Mouse (Mus musculus) midbrain, embryonic 16.5 days (tissue): ENCODE measurements around the gene Epn1. TPM values are rescaled to one million over a fixed set of nuclear protein-coding genes. Genes with fewer than 3 reads are reported as not detected.

Experiments used
- ATAC-seq: fragments of 200-750 bp; cut with Nextera tagmentation; 2 replicates; pipeline ENCODE4 v1.8.0; 2017; ENCODE audit warnings: moderate TSS enrichment
- H3K27ac ChIP-seq: fragments of 300-500 bp; sonication (generic); 2 replicates; pipeline ENCODE4 v1.5.1; 2014; ENCODE audit warnings: mild to moderate bottlenecking, low read length, mixed read lengths
- H3K27me3 ChIP-seq: fragments of 300-500 bp; sonication (generic); 2 replicates; pipeline ENCODE4 v1.6.1; 2014; ENCODE audit warnings: low read depth, low read length, mixed read lengths; ENCODE audit not compliant: control insufficient read depth, insufficient read depth
- H3K36me3 ChIP-seq: fragments of 300-500 bp; sonication (generic); 2 replicates; pipeline ENCODE4 v1.6.1; 2014; ENCODE audit warnings: mild to moderate bottlenecking, low read length, moderate library complexity, mixed read lengths; ENCODE audit not compliant: control insufficient read depth, insufficient read depth
- H3K4me1 ChIP-seq: fragments of 300-500 bp; sonication (generic); 2 replicates; pipeline ENCODE4 v1.6.1; 2014; ENCODE audit warnings: mild to moderate bottlenecking, low read length, mixed read lengths; ENCODE audit not compliant: control insufficient read depth, insufficient read depth
- H3K4me2 ChIP-seq: fragments of 300-500 bp; sonication (generic); 2 replicates; pipeline ENCODE4 v1.6.1; 2014; ENCODE audit warnings: mild to moderate bottlenecking, low read length, mixed read lengths
- H3K4me3 ChIP-seq: fragments of 300-500 bp; sonication (generic); 2 replicates; pipeline ENCODE4 v1.5.1; 2014; ENCODE audit warnings: low read depth, mild to moderate bottlenecking, low read length, moderate library complexity, mixed read lengths
- H3K9ac ChIP-seq: fragments of 300-500 bp; sonication (generic); 2 replicates; pipeline ENCODE4 v1.6.1; 2014; ENCODE audit warnings: low read depth, low read length, mixed read lengths
- H3K9me3 ChIP-seq: fragments of 300-500 bp; sonication (generic); replicated peaks from 2 replicates; pipeline ENCODE4 v1.6.1; 2014; ENCODE audit warnings: mild to moderate bottlenecking, low read length, mixed read lengths; ENCODE audit not compliant: control insufficient read depth, poor library complexity, severe bottlenecking
- WGBS: fragments of 180-500 bp; shearing (Covaris S2); extraction: QIAGEN DNeasy Blood & Tissue Kit; methylation state at CpG from one replicate; pipeline ENCODE4 v1.1.7; 2014; 5-methylcytosine and 5-hydroxymethylcytosine counted together
- polyA plus RNA-seq: library from polyadenylated mRNA; unstranded; fragments of >200 nt; fragmentation: Nextera tagmentation; extraction: Ambion mirVana; gene quantifications from 2 replicates; pipeline ENCODE4 v1.2.1, GENCODE M21; 2015

Epn1 gene
- polyA plus RNA-seq, 1 experiment from 2014 or later, result 120 TPM

DNA sequence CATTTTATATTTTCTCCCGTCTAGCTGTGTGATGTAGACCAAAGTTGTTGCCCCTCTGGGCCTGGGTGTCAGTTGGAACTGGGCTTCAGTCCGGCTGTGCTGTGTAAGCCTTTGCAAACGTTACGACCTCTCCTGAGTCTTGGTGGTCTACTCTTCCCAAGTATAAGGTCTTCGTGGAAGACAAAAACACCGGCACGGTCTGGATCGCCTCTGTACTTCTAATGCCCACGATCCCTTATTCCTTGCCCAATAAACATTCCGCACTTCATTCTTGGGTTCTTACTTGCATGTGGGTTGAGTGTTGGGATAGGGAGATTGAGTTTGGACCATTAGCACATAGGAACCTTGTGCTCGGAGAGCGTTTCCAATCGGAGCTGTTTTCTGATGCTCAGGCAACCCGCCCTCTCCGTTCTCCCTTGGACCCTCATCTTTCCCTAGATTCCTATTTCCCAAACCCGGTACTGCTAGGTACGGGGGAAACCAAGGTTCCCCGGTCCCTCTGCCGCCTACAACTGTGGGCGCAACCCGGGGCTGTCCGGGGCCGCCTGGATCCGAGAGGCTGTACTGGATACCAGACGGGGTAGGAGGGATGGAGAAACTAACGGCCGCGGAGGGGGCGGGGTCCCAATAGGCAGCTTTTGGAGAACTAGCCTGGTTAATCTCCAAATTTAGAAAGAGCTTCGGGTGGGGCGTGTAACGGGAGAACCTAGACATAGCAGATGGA lies 26.4 kb upstream of the Epn1 start:
- Histone ChIP-seq H3K4me1 (peaks cover 59% of the 10 kb centered on the region), H3K4me3 (peak overlapping the region; percentile 79), H3K9ac (peak overlapping the region; percentile 95), H3K27ac (peak overlapping the region; percentile 53; the same call in 1 of the 2 replicates), H3K9me3 (no peaks in the 10 kb centered on the region), H3K36me3 (no peaks in the 10 kb centered on the region), H3K4me2 (peak overlapping the region; percentile 71), H3K27me3 (peaks cover 15% of the 10 kb centered on the region)
- 8% methylated on average over 32 of the region's 32 CpGs for WGBS
- no peak for ATAC-seq

DNA sequence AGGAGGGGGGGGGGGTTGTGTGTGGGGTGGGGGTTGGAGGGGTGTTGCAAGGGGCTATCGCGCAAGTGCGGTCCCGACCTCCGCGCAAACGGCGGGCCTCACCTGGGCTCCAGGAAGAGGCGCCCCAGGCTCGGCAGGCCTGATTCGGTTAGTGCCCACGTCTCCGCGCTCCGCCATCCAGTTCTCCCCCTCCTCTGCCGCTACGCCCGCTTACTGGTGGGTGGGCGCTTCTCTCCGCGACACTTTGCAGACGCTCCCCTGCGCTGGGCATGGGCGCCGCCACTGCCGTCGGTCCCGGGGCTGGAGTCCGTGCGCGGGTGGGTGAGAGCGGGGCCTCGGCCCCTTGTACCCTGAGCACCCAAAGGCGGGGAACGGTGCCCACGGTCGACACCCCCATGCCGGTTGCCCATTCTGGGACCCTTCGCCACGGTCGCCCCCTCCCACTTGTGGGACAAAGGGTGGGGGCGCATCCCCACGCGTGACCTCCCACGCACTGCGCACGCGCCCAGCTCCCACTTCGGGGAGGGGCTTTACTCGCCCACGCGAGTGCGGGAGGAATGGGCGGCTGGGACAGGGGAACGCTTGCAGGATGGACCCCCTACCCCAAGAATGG lies 23.3 kb upstream of the Epn1 start:
- H3K27ac ChIP-seq, result peak overlapping the region; percentile 84
- peak; percentile 21 for ATAC-seq
- peak overlapping the region; percentile 80 for H3K9ac ChIP-seq
- peak overlapping the region; percentile 93 for H3K4me2 ChIP-seq
- 2% methylated on average over 54 of the region's 55 CpGs for WGBS
- peaks cover 71% of the 10 kb centered on the region for H3K4me1 ChIP-seq
- H3K4me3 ChIP-seq, result peak overlapping the region; percentile 76
- peaks cover 15% of the 10 kb centered on the region for H3K27me3 ChIP-seq
- H3K9me3 ChIP-seq, result no peaks in the 10 kb centered on the region
- no peaks in the 10 kb centered on the region for H3K36me3 ChIP-seq

DNA sequence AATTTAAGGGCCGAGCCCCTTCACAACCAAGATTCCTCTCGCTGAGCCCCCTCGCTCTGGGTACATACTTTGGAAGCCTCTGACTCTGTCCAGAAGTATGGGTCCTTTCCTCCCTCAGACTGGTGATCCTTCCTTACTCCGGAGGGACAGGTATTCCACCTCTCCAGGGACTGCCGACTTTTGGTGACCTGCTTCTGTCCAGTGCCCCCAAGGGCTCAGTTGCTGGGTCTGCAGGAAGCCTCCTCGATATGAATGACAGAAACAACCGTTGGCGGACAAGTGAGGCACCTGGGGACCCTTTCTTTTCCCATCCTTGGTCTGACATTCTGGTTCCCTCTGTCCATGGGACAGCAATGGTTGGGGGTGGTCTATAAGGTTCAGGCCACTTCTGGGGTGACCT lies 22.7 kb upstream of the Epn1 start:
- ATAC-seq, result no peak
- Histone ChIP-seq H3K27ac (peak overlapping the region; percentile 84), H3K4me3 (peak overlapping the region; percentile 76), H3K9ac (peak overlapping the region; percentile 80), H3K27me3 (peaks cover 15% of the 10 kb centered on the region), H3K9me3 (no peaks in the 10 kb centered on the region), H3K4me1 (peaks cover 67% of the 10 kb centered on the region), H3K36me3 (no peaks in the 10 kb centered on the region), H3K4me2 (peak overlapping the region; percentile 93)
- WGBS, result 25% methylated on average over 8 of the region's 8 CpGs

- no peak for ATAC-seq
- Histone ChIP-seq H3K4me3 (peak overlapping the region; percentile 76), H3K27ac (peak overlapping the region; percentile 11; the same call in 1 of the 2 replicates), H3K36me3 (no peaks in the 10 kb centered on the region), H3K27me3 (peaks cover 15% of the 10 kb centered on the region), H3K4me2 (peak overlapping the region; percentile 93), H3K9ac (peak overlapping the region; percentile 80), H3K9me3 (no peaks in the 10 kb centered on the region), H3K4me1 (peaks cover 63% of the 10 kb centered on the region)
- 32% methylated on average over 11 of the region's 11 CpGs for WGBS
Observed at GRCm38 (mm10) chr7:5057804-5058203, 22.2 kb upstream of the Epn1 start.

DNA sequence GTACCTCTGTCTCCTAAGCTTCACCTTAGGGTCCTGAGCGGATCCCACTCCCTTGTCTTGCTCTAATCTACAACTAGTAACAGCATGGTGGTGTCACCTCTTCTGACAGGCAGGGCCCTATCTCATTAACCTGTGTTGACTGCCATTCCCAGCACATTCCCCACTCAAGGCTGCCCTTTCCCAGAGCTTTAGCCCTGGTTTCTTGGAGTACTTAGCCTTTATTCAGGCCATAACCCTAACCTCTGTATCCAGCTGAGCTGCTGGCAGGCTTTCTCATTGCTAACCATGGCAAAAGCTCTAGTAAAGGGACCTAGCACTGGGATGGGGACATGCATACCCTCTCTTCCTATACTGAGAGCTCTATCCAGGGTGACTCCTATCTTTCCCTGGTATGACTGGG lies 21.4 kb upstream of the Epn1 start:
- no peak for ATAC-seq
- WGBS, result 93% methylated on average over 1 of the region's 1 CpGs
- no peak overlapping the region for H3K4me2 ChIP-seq

GRCm38 (mm10) chr7:5059421-5059820 lies 20.6 kb upstream of the Epn1 start:
- H3K27ac ChIP-seq, result peak overlapping the region; percentile 99
- no peaks in the 10 kb centered on the region for H3K36me3 ChIP-seq
- H3K4me1 ChIP-seq, result peaks cover 60% of the 10 kb centered on the region
- WGBS, result 88% methylated on average over 12 of the region's 12 CpGs
- peaks cover 13% of the 10 kb centered on the region for H3K27me3 ChIP-seq
- no peak overlapping the region for H3K4me2 ChIP-seq
- ATAC-seq, result no peak
- no peaks in the 10 kb centered on the region for H3K9me3 ChIP-seq
- H3K9ac ChIP-seq, result peak overlapping the region; percentile 84
- H3K4me3 ChIP-seq, result no peak overlapping the region

More for the DNA sequence above, 21.4 kb upstream of the Epn1 start:
- peaks cover 60% of the 10 kb centered on the region for H3K4me1 ChIP-seq
- H3K4me3 ChIP-seq, result no peak overlapping the region
- H3K9me3 ChIP-seq, result no peaks in the 10 kb centered on the region
- peaks cover 15% of the 10 kb centered on the region for H3K27me3 ChIP-seq
- no peak overlapping the region for H3K27ac ChIP-seq
- no peaks in the 10 kb centered on the region for H3K36me3 ChIP-seq
- H3K9ac ChIP-seq, result no peak overlapping the region

DNA sequence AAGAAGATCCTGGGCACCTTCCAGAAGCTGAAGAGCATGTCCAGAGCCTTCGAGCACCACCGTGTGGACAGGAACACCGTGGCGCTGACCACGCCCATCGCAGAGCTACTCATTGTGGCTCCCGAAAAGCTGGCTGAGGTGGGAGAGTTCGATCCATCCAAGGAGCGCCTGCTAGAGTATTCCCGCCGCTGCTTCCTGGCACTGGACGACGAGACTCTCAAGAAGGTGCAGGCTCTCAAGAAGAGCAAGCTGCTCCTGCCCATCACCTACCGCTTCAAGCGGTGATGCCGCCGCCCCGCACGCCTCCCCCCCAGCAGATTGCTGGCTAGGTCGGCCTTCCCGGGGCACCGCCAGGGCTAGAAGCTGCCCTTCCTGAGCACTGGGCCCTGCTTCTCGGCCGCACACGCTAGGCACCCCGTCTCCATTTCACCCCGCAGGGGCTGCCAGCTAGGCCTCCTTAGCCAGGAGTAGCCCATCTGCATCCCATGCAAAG lies 19.8 kb upstream of the Epn1 start:
- WGBS, result 2% methylated on average over 27 of the region's 27 CpGs
- Histone ChIP-seq H3K4me3 (peak overlapping the region; percentile 61), H3K9me3 (no peaks in the 10 kb centered on the region), H3K9ac (peak overlapping the region; percentile 84), H3K27me3 (peaks cover 4% of the 10 kb centered on the region; the same call in 1 of the 2 replicates), H3K4me2 (peak overlapping the region; percentile 83), H3K4me1 (peaks cover 53% of the 10 kb centered on the region), H3K27ac (peak overlapping the region; percentile 99), H3K36me3 (no peaks in the 10 kb centered on the region)
- peak; percentile 3; the same call in 1 of the 2 replicates for ATAC-seq

GRCm38 (mm10) chr7:5060944-5061773 lies 18.9 kb upstream of the Epn1 start:
- Histone ChIP-seq H3K9me3 (no peaks in the 10 kb centered on the region), H3K4me2 (peak overlapping the region; percentile 83), H3K9ac (peak overlapping the region; percentile 84), H3K4me3 (peak overlapping the region; percentile 61), H3K27ac (peak overlapping the region; percentile 99), H3K27me3 (no peaks in the 10 kb centered on the region; the same call in 1 of the 2 replicates), H3K4me1 (peaks cover 52% of the 10 kb centered on the region), H3K36me3 (0 out of 2 replicates have a peak, but pooled peaks cover under 1% of the 10 kb centered on the region)
- peak; percentile 91 for ATAC-seq
- under 1% methylated on average over 60 of the region's 60 CpGs for WGBS
